Mouse (Mus musculus) brain, embryonic 14.5 days (tissue): ENCODE measurements around the gene Mpzl3.

Source experiments
- CTCF ChIP-seq: fragments of 200-500 bp; IDR thresholded peaks from 2 replicates; pipeline ENCODE4 v1.5.1; 2012; ENCODE audit warnings: inconsistent platforms, mild to moderate bottlenecking, moderate library complexity, borderline replicate concordance; ENCODE audit not compliant: insufficient read depth, insufficient read length; ENCODE audit errors: extremely low read depth
- POLR2A ChIP-seq: fragments of 200-500 bp; IDR thresholded peaks from 2 replicates; pipeline ENCODE4 v1.6.1; 2012; ENCODE audit warnings: mild to moderate bottlenecking, inconsistent platforms, borderline replicate concordance; ENCODE audit not compliant: poor library complexity, insufficient read depth, insufficient read length, severe bottlenecking; ENCODE audit errors: extremely low read depth

- no peak for TF ChIP-seq CTCF
- TF ChIP-seq POLR2A, result no peak
Observed at GRCm38 (mm10) chr9:45103211-45103979, 48.4 kb downstream of the Mpzl3 start.
